Mouse (Mus musculus) myocyte (in vitro differentiated cells): ENCODE results near the gene Tsen2.

Experiments
- CEBPB ChIP-seq: IDR thresholded peaks from 2 replicates; pipeline ENCODE4 v1.6.1; 2011; ENCODE audit warnings: mild to moderate bottlenecking, moderate library complexity; ENCODE audit not compliant: poor library complexity, insufficient read depth, severe bottlenecking
- MYOD1 ChIP-seq, 3 experiments: IDR thresholded peaks; one replicate each; pipeline ENCODE4 v1.6.1; 2011; ENCODE audit warnings: control low read depth in 2 of 3, low read depth in 2 of 3, mild to moderate bottlenecking in 2 of 3, moderate library complexity in 1 of 3; ENCODE audit not compliant: insufficient read length in 2 of 3, control insufficient read depth in 1 of 3
- POLR2A ChIP-seq: IDR thresholded peaks from one replicate; pipeline ENCODE4 v1.6.1; 2011; ENCODE audit warnings: low read depth, mild to moderate bottlenecking, control low read depth, moderate library complexity; ENCODE audit not compliant: insufficient read length
- POLR2AphosphoS2 ChIP-seq: IDR thresholded peaks from one replicate; pipeline ENCODE4 v1.6.1; 2011; ENCODE audit warnings: low read depth, control low read depth; ENCODE audit not compliant: insufficient read length
- TCF3 ChIP-seq: IDR thresholded peaks from one replicate; pipeline ENCODE4 v1.6.1; 2011; ENCODE audit warnings: low read depth, control low read depth; ENCODE audit not compliant: insufficient read length

- TF ChIP-seq POLR2A, result no peak
- TF ChIP-seq POLR2AphosphoS2, result no peak
- no peak for TF ChIP-seq MYOD1 (IDR thresholded peaks at IDR 0.05; ENCODE audit: control insufficient read depth in 1 of 3, insufficient read length in 2 of 3, low read depth in 2 of 3)
- no peak for TF ChIP-seq CEBPB
- no peak for TF ChIP-seq TCF3
Observed at GRCm38 (mm10) chr6:115521923-115522322, 22.5 kb upstream of the Tsen2 start.
